Mouse (Mus musculus) heart, adult 2 months (tissue): ENCODE results near the gene Chd3. TPM values are rescaled to one million over a fixed set of nuclear protein-coding genes. Genes with fewer than 3 reads are reported as not detected.

ENCODE experiments used
- DNase-seq, 2 experiments: peaks; one replicate each; pipeline ENCODE4 v3.0.0; 2021
- H3K27ac ChIP-seq: fragments of 200-600 bp; 2 replicates; pipeline ENCODE4 v1.8.1; 2022
- H3K27me3 ChIP-seq: fragments of 200-500 bp; 2 replicates; pipeline ENCODE4 v1.6.1; 2012; ENCODE audit warnings: mild to moderate bottlenecking, low read length, inconsistent platforms, mixed read lengths; ENCODE audit not compliant: control insufficient read depth, insufficient read depth
- H3K36me3 ChIP-seq: fragments of 200-500 bp; 2 replicates; pipeline ENCODE4 v1.6.1; 2012; ENCODE audit warnings: low read length, inconsistent platforms; ENCODE audit not compliant: control insufficient read depth, insufficient read depth
- H3K4me1 ChIP-seq: fragments of 200-500 bp; 2 replicates; pipeline ENCODE4 v1.6.1; 2011; ENCODE audit warnings: low read length; ENCODE audit not compliant: control insufficient read depth, insufficient read depth
- H3K4me3 ChIP-seq: fragments of 200-600 bp; 2 replicates; pipeline ENCODE4 v1.8.1; 2022
- H3K79me2 ChIP-seq: fragments of 200-500 bp; replicated peaks from 2 replicates; pipeline ENCODE4 v1.6.1; 2012; ENCODE audit warnings: mild to moderate bottlenecking, inconsistent platforms, low read length, moderate library complexity, mixed read lengths; ENCODE audit not compliant: control insufficient read depth, insufficient read depth
- H3K9ac ChIP-seq: fragments of 200-500 bp; 2 replicates; pipeline ENCODE4 v1.6.1; 2012; ENCODE audit warnings: low read depth, mild to moderate bottlenecking, control low read depth, inconsistent platforms, low read length, mixed read lengths
- CTCF ChIP-seq: fragments of 200-600 bp; IDR thresholded peaks from 2 replicates; pipeline ENCODE4 v1.8.1; 2022; ENCODE audit warnings: antibody characterized with exemption, mild to moderate bottlenecking, moderate library complexity
- EP300 ChIP-seq: fragments of 200-500 bp; IDR thresholded peaks from 2 replicates; pipeline ENCODE4 v1.6.1; 2011; ENCODE audit warnings: low read depth, low read length, control low read depth; ENCODE audit not compliant: insufficient read depth
- POLR2A ChIP-seq: fragments of 200-500 bp; IDR thresholded peaks from 2 replicates; pipeline ENCODE4 v1.6.1; 2011; ENCODE audit warnings: mild to moderate bottlenecking, low read depth, low read length, control low read depth; ENCODE audit not compliant: insufficient read depth
- WGBS: fragments of 180-500 bp; shearing (Covaris S2); methylation state at CpG from one replicate; pipeline ENCODE4 v1.1.7; 2018; 5-methylcytosine and 5-hydroxymethylcytosine counted together
- intact Hi-C: fragments of 180-260 bp; cut with DNase I; formaldehyde crosslinking; loops from one replicate; pipeline ENCODE4 v1.15.1; 2025
- polyA plus RNA-seq: library from polyadenylated mRNA; depleted of rRNA; stranded (reverse); fragments of >200 nt; gene quantifications from 2 replicates; pipeline ENCODE4 v1.2.3, GENCODE M21; 2012
- total RNA-seq, 2 experiments: library from RNA; stranded (reverse); gene quantifications; 2 replicates each; pipeline ENCODE4 v1.2.3; 2021

Chd3 gene
- total and polyA plus RNA-seq, 3 experiments, result 18.3 to 22.2 (median 20.2) TPM

DNA sequence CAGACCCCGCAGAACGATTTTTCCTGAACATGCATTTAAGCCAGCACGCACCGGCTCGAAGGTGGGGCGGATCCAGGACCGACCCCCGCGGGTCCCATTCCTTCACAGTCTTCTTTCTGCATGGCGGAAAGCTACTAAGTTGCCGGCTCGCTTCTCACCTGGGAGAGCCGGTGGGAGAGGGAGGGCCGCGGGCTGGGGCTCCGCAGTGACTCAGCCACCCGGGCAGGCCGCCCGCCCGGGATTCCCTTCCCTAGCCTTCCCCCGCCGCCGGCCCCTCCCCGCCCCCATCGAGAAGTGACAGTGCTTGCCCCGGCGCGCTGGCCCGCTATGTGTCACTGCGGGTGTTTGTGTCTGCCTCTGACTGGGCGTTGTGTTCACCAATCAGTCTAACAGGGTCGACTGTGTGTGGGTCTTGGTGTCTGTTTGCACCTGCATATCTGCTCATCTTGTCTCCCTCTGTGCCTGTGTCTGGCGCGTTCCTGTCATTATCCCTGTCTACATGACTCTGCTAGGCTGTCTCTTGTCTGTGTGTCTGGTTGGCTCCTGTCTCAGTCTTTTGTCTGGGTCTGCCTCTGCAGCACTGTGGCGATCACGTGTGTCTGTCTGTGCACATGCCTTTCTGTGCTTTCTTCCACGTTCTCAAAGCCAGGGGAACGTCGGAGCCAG lies 42.5 kb upstream of the Chd3 start:
- Histone ChIP-seq H3K9ac (peak overlapping the region; percentile 72), H3K4me3 (peak overlapping the region; percentile 80), H3K27ac (peak overlapping the region; percentile 90), H3K79me2 (no peaks in the 10 kb centered on the region), H3K27me3 (no peaks in the 10 kb centered on the region), H3K36me3 (peaks cover 7% of the 10 kb centered on the region; the same call in 1 of the 2 replicates), H3K4me1 (peaks cover 19% of the 10 kb centered on the region)
- TF ChIP-seq POLR2A (no peak), CTCF (no peak)
- peak; percentile 83 to 87 for DNase-seq
- WGBS, result 1% methylated on average over 38 of the region's 39 CpGs
- intact Hi-C loops, result loop anchor here (10.0 kb wide), 1 partner anchor 583 kb away; the partner anchor contains the start of genes Gabarap and Phf23

DNA sequence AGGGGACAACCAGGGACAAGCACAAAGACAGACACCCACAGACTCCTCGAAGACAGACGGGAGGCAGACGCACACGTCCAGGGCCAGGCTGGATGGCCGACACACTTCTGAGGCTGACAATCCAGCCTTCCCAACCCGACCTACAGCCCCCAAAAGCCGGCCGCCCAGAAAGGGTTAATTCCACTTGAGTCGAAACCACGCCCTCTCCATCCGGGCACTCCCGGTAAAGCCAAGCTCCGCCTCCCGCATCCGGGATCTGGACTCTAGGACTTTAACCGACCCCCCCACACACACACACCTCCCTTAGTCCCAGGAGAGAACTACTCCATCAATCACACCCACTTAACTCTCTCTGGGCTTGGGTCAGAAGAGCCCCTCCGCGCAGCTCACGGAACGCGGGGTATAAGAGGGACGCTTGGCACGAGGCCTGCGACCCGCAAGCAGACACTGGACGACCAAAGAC lies 41.9 kb upstream of the Chd3 start:
- Histone ChIP-seq H3K27ac (peak overlapping the region; percentile 90), H3K4me1 (peaks cover 19% of the 10 kb centered on the region), H3K79me2 (no peaks in the 10 kb centered on the region), H3K4me3 (peak overlapping the region; percentile 80), H3K27me3 (no peaks in the 10 kb centered on the region), H3K36me3 (peaks cover 7% of the 10 kb centered on the region; the same call in 1 of the 2 replicates), H3K9ac (peak overlapping the region; percentile 84)
- TF ChIP-seq EP300 (peak; percentile 36; the same call in 1 of the 2 replicates), CTCF (no peak), POLR2A (peak; percentile 39; the same call in 1 of the 2 replicates)
- WGBS, result under 1% methylated on average over 26 of the region's 26 CpGs
- intact Hi-C loops, result loop anchor here (10.0 kb wide), 1 partner anchor 584 kb away; the partner anchor contains the start of genes Gabarap and Phf23
- DNase-seq, result peak; percentile 92 to 94

DNA sequence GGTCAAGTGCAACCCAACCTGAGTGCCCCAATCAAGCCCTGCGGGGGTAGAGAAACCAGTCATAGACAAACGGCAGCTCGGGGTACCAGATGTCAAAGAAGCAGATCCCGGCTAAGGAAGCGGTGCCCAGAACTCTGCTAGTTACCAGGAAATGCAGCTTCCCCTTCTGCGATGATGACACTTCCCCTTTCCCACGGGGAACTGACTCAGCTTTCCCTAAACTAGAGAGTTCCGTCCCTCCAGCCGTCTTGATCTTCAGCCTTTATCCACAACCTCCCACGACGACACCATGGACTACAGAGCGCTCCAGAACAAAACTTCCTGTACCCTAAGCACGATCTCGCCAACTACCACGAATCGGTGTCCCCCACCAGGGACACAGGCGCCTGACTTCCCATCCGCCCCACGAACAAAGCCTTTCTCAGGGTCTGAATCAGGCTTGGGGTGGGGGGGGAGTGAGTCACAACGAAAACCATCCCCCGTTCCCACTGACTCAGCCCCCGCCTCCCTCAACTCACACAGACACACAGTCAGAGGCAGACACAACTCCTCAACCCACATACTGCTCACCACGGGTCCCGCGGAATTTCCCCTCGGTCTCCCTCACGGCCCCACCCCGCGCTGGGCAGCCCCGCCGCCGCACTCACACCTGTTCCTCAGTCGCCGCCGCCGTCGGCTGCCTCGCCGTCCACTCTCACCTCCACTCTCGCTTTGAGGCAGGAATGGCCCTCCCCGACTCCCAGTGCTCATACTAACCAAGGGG lies 41.3 kb upstream of the Chd3 start:
- Histone ChIP-seq H3K4me1 (peaks cover 19% of the 10 kb centered on the region), H3K79me2 (no peaks in the 10 kb centered on the region), H3K9ac (peak overlapping the region; percentile 84), H3K36me3 (peaks cover 7% of the 10 kb centered on the region; the same call in 1 of the 2 replicates), H3K4me3 (peak overlapping the region; percentile 80), H3K27ac (peak overlapping the region; percentile 90), H3K27me3 (no peaks in the 10 kb centered on the region)
- TF ChIP-seq POLR2A (peak; percentile 71), EP300 (no peak)
- intact Hi-C loops, result loop anchor here (1.0 to 10.0 kb wide), 2 partner anchors 8 to 584 kb away; partner anchors contain the start of genes Gabarap and Phf23
- peak in 1 of 2 experiments; percentile 75 for DNase-seq
- WGBS, result under 1% methylated on average over 40 of the region's 41 CpGs

DNA sequence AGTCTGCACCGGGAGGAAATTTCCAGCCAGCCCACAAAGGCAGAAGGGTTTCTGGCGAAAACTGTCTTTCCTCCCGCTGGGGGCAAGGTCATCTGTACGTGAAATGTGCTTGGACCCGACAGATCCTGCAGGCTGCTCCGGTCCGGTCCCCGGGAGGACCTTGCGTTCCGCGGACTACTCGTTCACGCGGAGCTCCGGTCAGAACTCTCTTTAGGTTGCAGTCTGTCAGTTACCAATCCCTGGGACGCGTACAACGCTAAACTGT lies 40.8 kb upstream of the Chd3 start:
- no peak for TF ChIP-seq POLR2A
- no peak for TF ChIP-seq EP300
- TF ChIP-seq CTCF, result no peak
- peak in 1 of 2 experiments; percentile 82 for DNase-seq
- intact Hi-C loops, result loop anchor here (1.0 to 10.0 kb wide), 2 partner anchors 8 to 585 kb away; partner anchors contain the start of genes Gabarap and Phf23
- Histone ChIP-seq H3K9ac (peak overlapping the region; percentile 84), H3K4me1 (peaks cover 19% of the 10 kb centered on the region), H3K36me3 (peaks cover 7% of the 10 kb centered on the region; the same call in 1 of the 2 replicates), H3K4me3 (peak overlapping the region; percentile 80), H3K27ac (peak overlapping the region; percentile 90), H3K79me2 (no peaks in the 10 kb centered on the region), H3K27me3 (no peaks in the 10 kb centered on the region)
- WGBS, result 0% methylated on average over 18 of the region's 18 CpGs

DNA sequence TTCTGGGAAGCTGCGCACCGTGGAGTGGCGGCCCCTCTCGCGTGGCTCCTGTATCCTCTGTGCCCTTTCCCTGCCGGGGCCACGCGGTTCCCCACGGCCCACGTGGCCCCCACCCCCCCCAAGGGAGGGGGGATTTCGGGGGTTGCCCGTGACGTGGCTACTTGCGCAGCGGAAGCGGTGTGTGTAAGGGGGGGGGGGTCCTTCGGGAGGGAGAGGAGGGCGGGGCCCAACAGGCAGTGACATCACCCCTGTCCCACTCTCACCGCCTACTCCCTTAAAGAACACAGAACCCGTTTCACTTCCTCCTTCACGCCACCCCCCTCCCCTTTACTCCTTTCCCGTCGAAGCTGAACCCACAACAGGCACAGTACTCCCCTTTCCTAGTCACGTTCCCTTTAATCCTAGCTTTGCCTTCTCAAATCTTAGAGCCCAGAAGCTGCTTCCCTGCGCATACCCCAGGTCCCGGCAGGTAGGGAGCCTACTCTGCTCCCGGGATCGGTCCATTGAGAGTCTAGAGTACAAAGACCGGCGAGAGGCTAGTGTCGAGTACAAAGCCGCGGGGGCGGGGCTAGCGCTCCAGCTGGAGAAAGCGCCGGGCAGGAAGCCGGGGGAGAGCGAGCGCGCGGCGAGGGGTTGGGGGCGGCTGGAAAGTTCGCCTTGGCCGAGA lies 40.3 kb upstream of the Chd3 start:
- intact Hi-C loops, result loop anchor here (1.0 to 10.0 kb wide), 3 partner anchors 9 to 585 kb away; partner anchors contain the start of genes Gabarap and Phf23
- peak overlapping the region; percentile 84 for H3K9ac ChIP-seq
- DNase-seq, result peak; percentile 87 to 90
- H3K36me3 ChIP-seq, result peaks cover 7% of the 10 kb centered on the region; the same call in 1 of the 2 replicates
- H3K27me3 ChIP-seq, result no peaks in the 10 kb centered on the region
- no peaks in the 10 kb centered on the region for H3K79me2 ChIP-seq
- peaks cover 19% of the 10 kb centered on the region for H3K4me1 ChIP-seq
- peak overlapping the region; percentile 90 for H3K27ac ChIP-seq
- WGBS, result 1% methylated on average over 45 of the region's 46 CpGs
- peak; percentile 73; the same call in 1 of the 2 replicates for TF ChIP-seq EP300
- no peak for TF ChIP-seq CTCF
- TF ChIP-seq POLR2A, result peak; percentile 51; the same call in 1 of the 2 replicates
- peak overlapping the region; percentile 80 for H3K4me3 ChIP-seq
